Mouse (Mus musculus) mouse trophoblast stem cell (cell line): ENCODE data around the gene Dcun1d4.
"Not testable (repeated sequence)": the region's sequence is repeated elsewhere in the genome, so short reads cannot be mapped to it uniquely, and the experiment has no call there.

Source experiments
- in situ Hi-C, 2 experiments: fragments of 300-500 bp; cut with MseI, MboI; formaldehyde crosslinking; loops; 2 replicates in 1 of 2; 3 replicates in 1 of 2; pipeline ENCODE4 v1.15.1; 2025

Dcun1d4 gene

GRCm38 (mm10) chr5:73545641-73546040, 64.8 kb downstream of the Dcun1d4 start:
- in situ Hi-C loops, result loop anchor here in 1 of 2 experiments (10.0 kb wide), 1 partner anchor 89 kb away; the partner anchor contains the start of gene Lrrc66

DNA sequence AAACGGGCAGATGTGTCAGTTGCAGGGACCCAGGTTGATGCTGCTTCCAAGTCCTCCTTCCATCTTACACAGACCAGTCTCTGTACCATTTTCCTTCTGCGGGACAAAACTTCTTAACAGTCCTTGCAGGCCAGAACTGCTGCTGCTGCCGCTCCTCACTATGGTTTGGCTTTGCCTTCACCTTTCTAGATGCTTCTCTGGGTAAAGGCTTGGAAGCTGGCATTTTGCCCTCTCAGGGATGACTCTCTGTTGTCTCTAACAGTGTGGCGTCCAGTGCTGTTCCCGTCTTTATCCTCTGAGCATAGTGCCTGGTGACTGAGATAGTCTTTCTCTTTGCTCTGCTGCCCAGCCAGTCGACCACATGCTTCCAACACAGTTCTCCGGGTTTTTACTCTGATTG, 66.5 kb downstream of the Dcun1d4 start:
- in situ Hi-C loops, result loop anchor here in 1 of 2 experiments (10.0 kb wide), 1 partner anchor 88 kb away; the partner anchor contains the start of gene Lrrc66

- in situ Hi-C loops, result loop anchor here in 1 of 2 experiments (10.0 kb wide), 1 partner anchor 87 kb away; the partner anchor contains the start of gene Lrrc66
Observed at GRCm38 (mm10) chr5:73548237-73548636, 67.4 kb downstream of the Dcun1d4 start.

- in situ Hi-C loops, result loop anchor here in 1 of 2 experiments (10.0 kb wide), 1 partner anchor 86 kb away; the partner anchor contains the start of gene Lrrc66
Observed at GRCm38 (mm10) chr5:73548838-73549237, 68.0 kb downstream of the Dcun1d4 start.

DNA sequence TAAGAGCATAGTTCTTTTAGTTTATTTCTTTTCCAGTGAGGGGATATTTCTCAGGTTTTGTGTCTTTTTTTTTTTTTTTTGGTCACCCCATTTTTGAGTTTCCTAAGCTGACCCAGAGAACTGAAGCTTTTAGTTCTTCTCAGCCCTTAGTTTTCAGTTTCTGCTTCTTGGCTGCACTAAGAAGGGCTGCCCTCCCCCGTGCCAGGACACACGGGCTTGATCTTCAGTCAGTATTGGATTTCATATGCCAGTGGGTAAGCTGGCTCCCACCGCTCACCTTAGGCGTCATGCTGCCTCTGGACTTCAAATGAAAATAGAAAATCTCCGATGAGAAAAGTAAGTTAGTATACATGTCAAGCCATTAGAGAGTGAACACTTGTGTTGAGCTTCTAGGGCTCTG, 71.0 kb downstream of the Dcun1d4 start:
- in situ Hi-C loops, result no loop called here

GRCm38 (mm10) chr5:73553903-73554302, 73.1 kb downstream of the Dcun1d4 start:
- in situ Hi-C loops, result no loop called here

- in situ Hi-C loops, result no loop called here
Observed at GRCm38 (mm10) chr5:73555096-73555852, 74.5 kb downstream of the Dcun1d4 start.

- in situ Hi-C loops, result no loop called here
Observed at GRCm38 (mm10) chr5:73556733-73557425, 76.1 kb downstream of the Dcun1d4 start.

DNA sequence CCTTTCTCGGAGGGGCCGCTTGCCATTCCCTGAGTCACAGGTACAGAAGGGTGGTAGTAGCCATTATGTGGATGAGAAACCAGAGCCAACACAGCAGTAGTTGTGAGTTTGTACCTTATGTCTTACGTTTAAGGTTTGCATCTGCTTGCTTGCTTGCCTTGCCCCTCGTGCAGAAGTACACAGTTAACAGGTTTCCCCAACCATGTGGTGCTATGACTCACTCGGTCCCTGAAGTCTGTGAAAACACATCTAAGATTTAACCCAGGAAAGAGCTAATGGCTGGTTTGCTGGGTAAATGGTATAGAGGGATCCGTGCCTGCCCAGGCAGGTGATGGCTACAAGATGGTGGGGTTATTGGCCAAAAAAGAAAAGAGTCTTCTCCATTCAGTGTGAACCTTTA, 78.0 kb downstream of the Dcun1d4 start:
- in situ Hi-C loops, result no loop called here

DNA sequence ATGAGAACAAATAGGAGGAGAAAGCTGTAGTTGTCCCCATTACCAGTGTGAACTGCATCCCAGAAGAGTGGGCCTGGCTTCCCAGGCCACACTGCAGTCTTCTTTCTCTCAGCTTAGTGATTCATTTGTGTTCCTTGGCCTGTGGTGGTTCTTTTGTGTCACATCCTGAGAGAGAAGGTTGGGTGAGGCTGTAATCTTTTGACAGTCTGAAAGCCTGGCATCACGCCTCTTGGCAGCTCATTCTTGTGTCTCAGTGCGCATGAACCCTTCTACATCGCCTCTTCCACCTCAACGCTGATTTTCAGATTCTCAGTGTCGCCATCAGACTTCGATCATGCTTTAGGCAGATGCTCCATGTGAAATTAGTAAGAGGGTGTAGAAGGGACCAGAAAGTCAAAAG, 83.2 kb downstream of the Dcun1d4 start:
- in situ Hi-C loops, result no loop called here

DNA sequence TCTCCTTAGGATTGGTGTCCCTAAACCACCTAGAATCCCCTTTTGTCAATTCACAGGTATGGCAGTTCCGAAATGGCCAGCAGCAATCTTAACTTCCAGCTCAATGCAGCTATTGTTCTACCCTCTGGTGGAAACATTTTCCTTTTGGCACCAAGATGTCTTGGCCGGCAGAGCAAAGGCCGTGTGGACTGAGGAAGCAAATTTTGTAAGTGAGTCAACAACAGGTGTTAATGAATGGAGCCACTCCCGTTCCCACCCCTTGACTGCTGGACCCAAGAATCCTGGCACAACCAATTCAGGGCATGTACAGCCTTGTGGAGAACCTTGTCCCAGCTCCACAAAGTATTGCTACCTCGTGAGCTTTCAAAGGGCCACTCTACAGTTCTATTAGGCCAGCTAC, 85.3 kb downstream of the Dcun1d4 start:
- in situ Hi-C loops, result no loop called here

DNA sequence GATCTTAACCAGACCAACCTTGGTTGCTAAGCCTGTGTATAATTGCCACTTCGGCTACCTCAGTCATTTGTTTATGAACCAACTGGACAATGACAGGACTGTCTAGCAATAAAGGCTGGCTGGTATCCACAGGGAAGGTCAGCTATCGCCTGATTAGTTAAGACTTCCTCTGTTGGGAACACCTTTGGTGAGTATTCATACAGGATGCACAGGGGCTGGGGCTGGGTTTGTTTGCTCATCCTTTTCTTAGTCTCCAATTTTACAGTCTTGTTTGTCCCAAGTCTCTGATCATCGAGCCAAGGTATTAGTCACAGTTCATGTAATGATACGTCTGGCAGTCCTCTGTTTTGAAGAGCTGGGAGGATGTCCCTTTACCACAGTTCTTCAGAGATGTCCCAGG, 86.1 kb downstream of the Dcun1d4 start:
- in situ Hi-C loops, result no loop called here

DNA sequence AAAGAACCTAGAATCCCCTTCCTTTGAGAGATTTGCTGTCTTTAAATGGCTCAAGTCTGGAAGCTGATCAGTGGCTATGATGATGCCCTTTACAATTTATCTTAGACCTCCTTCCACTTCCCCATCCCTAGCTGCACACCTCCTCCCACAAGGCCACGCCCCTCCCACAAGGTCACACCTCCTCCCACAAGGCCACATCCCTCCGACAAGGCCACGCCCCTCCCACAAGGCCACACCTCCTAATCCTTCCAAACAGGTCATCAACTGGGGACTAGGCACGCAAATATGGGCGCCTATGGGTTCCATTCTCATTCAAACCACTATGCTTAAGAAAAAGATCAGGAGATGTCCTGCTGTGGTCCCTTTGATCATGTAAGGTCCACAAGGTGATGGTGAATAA, 88.4 kb downstream of the Dcun1d4 start:
- in situ Hi-C loops, result no loop called here

DNA sequence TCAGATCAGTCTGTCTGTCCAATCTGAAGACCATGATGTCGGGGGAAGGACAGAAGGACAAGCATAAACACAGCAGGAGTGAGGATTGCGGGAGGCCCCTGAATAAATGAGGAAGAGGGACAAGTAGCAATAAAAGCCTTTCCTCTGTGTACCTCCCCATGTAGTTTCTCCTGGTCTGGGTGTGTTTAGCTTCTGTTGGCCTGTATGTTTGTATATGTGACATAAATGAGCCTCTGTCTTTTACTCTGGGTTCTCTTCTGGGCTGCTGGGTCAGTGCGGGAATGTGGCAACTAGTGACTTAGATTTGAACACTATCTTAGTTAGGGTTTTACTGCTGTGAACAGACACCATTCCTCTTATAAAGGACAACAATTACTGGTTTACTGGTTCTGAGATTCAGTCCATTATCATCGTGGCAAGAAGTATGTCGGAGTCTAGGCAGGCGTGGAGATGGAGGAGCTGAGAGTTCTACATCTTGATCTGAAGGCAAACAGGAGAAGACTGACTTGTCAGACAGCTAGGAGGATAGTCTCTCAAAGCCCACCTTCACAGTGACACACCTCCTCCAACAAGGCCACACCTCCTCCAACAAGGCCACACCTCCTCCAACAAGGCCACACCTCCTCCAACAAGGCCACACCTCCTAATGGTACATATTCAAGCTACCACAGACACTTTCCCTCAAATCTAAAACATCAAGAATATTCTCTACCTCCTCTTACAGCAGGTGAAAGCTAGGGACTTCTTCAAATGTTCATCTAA, 90.8 kb downstream of the Dcun1d4 start:
- in situ Hi-C loops, result no loop called here

DNA sequence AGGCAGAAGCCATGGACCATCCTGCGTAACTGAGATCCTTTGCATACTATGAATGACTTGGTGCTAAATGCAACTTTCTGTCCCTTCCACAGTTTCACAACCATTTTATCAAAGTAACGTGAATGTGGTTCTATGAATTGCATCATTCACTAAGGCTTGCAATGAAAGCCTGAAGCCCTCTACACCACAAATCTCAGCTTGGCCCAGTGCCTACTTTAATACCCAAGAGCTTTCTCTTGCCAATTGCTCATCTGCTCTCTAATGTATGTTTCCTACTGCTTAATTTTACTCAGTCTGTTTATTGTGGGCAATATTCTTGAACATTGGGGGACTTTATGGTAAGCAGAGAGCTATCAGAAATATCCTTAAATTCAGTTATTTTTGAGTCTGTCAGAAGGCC, 92.0 kb downstream of the Dcun1d4 start:
- in situ Hi-C loops, result no loop called here

- in situ Hi-C loops, result no loop called here
Observed at GRCm38 (mm10) chr5:73573789-73574188, 93.0 kb downstream of the Dcun1d4 start.

- in situ Hi-C loops, result no loop called here
Observed at GRCm38 (mm10) chr5:73574616-73575015, 93.8 kb downstream of the Dcun1d4 start.

DNA sequence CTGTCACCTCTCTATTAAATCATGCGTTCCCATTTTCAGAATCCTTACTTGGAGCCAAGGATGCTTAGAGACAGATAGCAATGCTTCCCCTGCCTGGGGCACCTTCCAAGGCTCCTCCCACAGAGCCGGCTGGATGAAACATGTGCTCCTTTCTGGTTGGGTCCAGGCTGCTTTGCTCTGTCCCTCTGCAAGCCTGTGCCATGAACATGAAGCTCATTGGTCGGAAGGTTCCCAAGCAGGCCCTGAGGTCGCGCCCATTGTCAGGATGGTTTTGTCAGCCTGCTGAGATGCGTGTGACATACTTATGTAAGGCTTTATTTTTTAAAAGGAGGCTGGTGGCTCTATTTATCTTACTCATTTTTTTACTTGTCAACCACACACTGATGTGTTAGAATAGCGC, 95.9 kb downstream of the Dcun1d4 start:
- in situ Hi-C loops, result no loop called here

DNA sequence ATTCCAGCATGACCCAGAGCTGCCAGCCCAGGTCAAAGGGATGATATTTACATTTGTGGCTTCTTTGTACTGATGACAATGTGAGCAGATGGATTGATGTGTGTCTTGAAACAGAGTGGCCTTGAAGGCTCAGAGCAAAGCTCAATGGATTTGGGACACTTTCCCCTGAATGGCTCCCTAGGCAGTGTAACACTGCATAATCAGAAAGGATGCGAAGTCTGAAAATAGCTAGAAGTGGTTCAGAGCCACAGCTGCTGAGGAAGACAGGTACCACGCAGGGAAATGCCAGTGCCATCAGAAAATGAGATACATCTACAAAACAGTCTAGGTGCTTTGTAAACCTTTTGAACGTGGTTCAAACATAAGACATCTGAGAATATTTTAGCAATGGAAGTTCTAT, 97.3 kb downstream of the Dcun1d4 start:
- in situ Hi-C loops, result no loop called here

DNA sequence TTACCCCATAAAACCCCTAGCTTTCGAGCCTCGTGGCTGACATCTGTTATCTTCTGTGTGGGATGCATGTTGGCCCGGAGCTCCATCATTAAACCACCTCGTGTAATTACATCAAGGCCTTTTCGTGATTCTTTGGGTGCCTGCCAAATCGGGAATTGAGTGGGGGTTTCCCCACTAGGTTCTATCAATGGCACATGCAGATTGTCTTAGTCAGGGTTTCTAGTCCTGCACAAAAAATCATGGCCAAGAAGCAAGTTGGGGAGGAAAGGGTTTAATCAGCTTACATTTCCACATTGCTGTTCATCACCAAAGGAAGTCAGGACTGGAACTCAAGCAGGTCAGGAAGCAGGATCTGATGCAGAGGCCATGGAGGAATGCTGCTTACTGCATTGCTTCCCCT, 103.2 kb downstream of the Dcun1d4 start:
- in situ Hi-C loops, result not testable (repeated sequence)

GRCm38 (mm10) chr5:73585212-73586115, 104.7 kb downstream of the Dcun1d4 start:
- in situ Hi-C loops, result no loop called here
